9 mouse cellular contexts compared by ENCODE assay signal in the genomic region with DNA sequence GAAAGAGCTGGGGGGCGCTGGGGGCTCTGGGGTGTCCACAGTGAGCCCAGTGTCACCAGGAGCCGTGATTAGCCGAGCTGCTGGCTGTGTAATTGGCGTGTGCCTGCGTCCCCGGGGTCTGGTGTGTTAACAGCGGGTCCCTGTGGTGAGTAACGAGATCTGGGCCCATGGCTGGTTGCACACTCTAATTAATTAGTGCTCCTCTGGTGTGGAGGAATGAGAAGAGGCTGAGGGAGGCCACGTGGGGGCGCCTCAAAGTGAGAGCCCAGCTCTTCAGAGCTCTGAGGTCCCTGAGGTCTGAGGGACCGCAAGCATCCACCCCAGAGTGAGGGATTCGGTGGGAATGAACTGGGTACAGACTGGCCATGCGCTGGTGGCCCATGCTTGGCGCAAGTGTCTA. TPM values are rescaled to one million over a fixed set of nuclear protein-coding genes. Genes with fewer than 3 reads are reported as not detected.
A peak's percentile ranks its signal among the peaks of the same experiment; 100 is the strongest.
DNase-seq lines count a peak whose midpoint lies in the region; ATAC-seq and TF ChIP-seq lines count a peak whose summit lies in the region.
"Had no signal": no experiment of that assay in that cellular context is flagged by ENCODE, and none has a peak within 500 bp of the region (broad histone marks: within the 10 kb centered on the region; RNA-seq: fewer than 3 reads in every experiment).

No protein-coding gene starts in this region.

- peaks cover 29% of the 10 kb centered on the region for H3K4me1 ChIP-seq in kidney, embryonic 15.5 days
- H3K4me1 ChIP-seq in ES-Bruce4 (ENCODE audit: control insufficient read depth, insufficient read depth, low read length): no peaks in the 10 kb centered on the region
- peaks cover 33% of the 10 kb centered on the region for H3K4me1 ChIP-seq in hindbrain, embryonic 16.5 days (ENCODE audit: control insufficient read depth, insufficient read depth, low read depth, low read length)

- TF ChIP-seq CTCF in ES-Bruce4 (IDR thresholded peaks at IDR 0.05; ENCODE audit: low read depth, low read length): peak; percentile 36

- no peak for TF ChIP-seq POLR2A in ES-Bruce4 (IDR thresholded peaks at IDR 0.05; ENCODE audit: insufficient read depth, low read length)

- TF ChIP-seq EP300 in ES-Bruce4 (IDR thresholded peaks at IDR 0.05; ENCODE audit: insufficient read depth, low read depth, low read length): no peak

- ATAC-seq in kidney, embryonic 15.5 days (replicated peaks; ENCODE audit: low FRiP score): peak; percentile 77
- ATAC-seq in hindbrain, embryonic 16.5 days: 0 out of 2 replicates have a peak, but pooled peaks have one; percentile 4

- no peaks in the 10 kb centered on the region for H3K9me3 ChIP-seq in kidney, embryonic 15.5 days (replicated peaks)
- H3K9me3 ChIP-seq in ES-Bruce4 (replicated peaks; ENCODE audit: control insufficient read depth, insufficient read depth, low read length, poor library complexity, severe bottlenecking): no peaks in the 10 kb centered on the region
- no peaks in the 10 kb centered on the region for H3K9me3 ChIP-seq in hindbrain, embryonic 16.5 days (ENCODE audit: control insufficient read depth, low read length)
- H3K9me3 ChIP-seq: G1E had no signal

- H3K27me3 ChIP-seq in kidney, embryonic 15.5 days: peaks cover 72% of the 10 kb centered on the region
- no peaks in the 10 kb centered on the region for H3K27me3 ChIP-seq in ES-Bruce4 (ENCODE audit: control insufficient read depth, insufficient read depth, low read length, poor library complexity, severe bottlenecking)
- no peaks in the 10 kb centered on the region for H3K27me3 ChIP-seq in hindbrain, embryonic 16.5 days (replicated peaks; ENCODE audit: control insufficient read depth, insufficient read depth, low read length)

- WGBS in kidney, embryonic 15.5 days: 42% methylated on average over 14 of the region's 14 CpGs
- 33% methylated on average over 14 of the region's 14 CpGs for WGBS in hindbrain, embryonic 16.5 days

- no peak overlapping the region for H3K27ac ChIP-seq in kidney, embryonic 15.5 days
- no peak overlapping the region for H3K27ac ChIP-seq in ES-Bruce4 (ENCODE audit: insufficient read depth, low read length)
- H3K27ac ChIP-seq in hindbrain, embryonic 16.5 days (ENCODE audit: low read depth, low read length): peak overlapping the region; percentile 73

- intact Hi-C loops in heart, postnatal 25 days (cut with DNase I): no loop called here

- no peak for DNase-seq in kidney, postnatal 14 days
- DNase-seq in cerebellum, postnatal 10 days: peak; percentile 79 to 80
- no peak for DNase-seq in urinary bladder, postnatal 10 days (ENCODE audit: low spot score)
- no peak for DNase-seq in adrenal gland, adult 18-20 months (ENCODE audit: low spot score in 2 of 2)
- DNase-seq in heart, postnatal 25 days (ENCODE audit: low spot score): no peak

- no peaks in the 10 kb centered on the region for H3K36me3 ChIP-seq in kidney, embryonic 15.5 days
- H3K36me3 ChIP-seq in ES-Bruce4 (ENCODE audit: control insufficient read depth, insufficient read depth, low read length, poor library complexity, severe bottlenecking): no peaks in the 10 kb centered on the region
- H3K36me3 ChIP-seq in hindbrain, embryonic 16.5 days (ENCODE audit: control insufficient read depth, insufficient read depth, low read length): no peaks in the 10 kb centered on the region
- H3K36me3 ChIP-seq: G1E had no signal

- H3K4me2 ChIP-seq in kidney, embryonic 15.5 days: no peak overlapping the region
- H3K4me2 ChIP-seq in hindbrain, embryonic 16.5 days (ENCODE audit: low read length): no peak overlapping the region

- H3K9ac ChIP-seq in kidney, embryonic 15.5 days: no peak overlapping the region
- H3K9ac ChIP-seq in ES-Bruce4 (ENCODE audit: low read depth, poor library complexity, severe bottlenecking): no peak overlapping the region
- no peak overlapping the region for H3K9ac ChIP-seq in hindbrain, embryonic 16.5 days (ENCODE audit: low read depth, low read length)

- no peak overlapping the region for H3K4me3 ChIP-seq in kidney, embryonic 15.5 days (replicated peaks)
- no peak overlapping the region for H3K4me3 ChIP-seq in ES-Bruce4 (ENCODE audit: low read depth, low read length)
- H3K4me3 ChIP-seq in hindbrain, embryonic 16.5 days (ENCODE audit: low read length): no peak overlapping the region

RNA-seq across cellular contexts. Expression of a gene that starts 13.1 kb away (rescaled TPM):
- 47.0 and 51.4 TPM in 2 replicates for polyA plus RNA-seq in kidney, embryonic 15.5 days (2015; fragmentation: Nextera tagmentation; extraction: Ambion mirVana)
- polyA plus RNA-seq in ES-Bruce4 (2011; ENCODE audit: insufficient read depth, insufficient read length, low read depth, missing spikeins): 47.9 and 51.9 TPM in 2 replicates
- polyA plus RNA-seq in hindbrain, embryonic 16.5 days (2015; fragmentation: Nextera tagmentation; extraction: Ambion mirVana): 34.6 and 40.9 TPM in 2 replicates
- 100 to 1,000 TPM in 1 of 2 experiments, 10 to 100 TPM in 1; 95.4 to 106 TPM for total RNA-seq in adrenal gland, adult 18-20 months (2021)
- 100 to 1,000 TPM in 1 of 2 experiments, 10 to 100 TPM in 1; 93.5 to 106 TPM for total RNA-seq in heart, postnatal 25 days (2021)

Comparison
In these comparisons a context has a peak if more than half of its experiments do, and no peak if none do; other contexts are left out.
1. DNase-seq: peak in cerebellum, postnatal 10 days (2 of 2); none in kidney, postnatal 14 days (single experiment), urinary bladder, postnatal 10 days (single experiment), adrenal gland, adult 18-20 months (0 of 2) and heart, postnatal 25 days (single experiment).